Mouse (Mus musculus) CH12.LX (cell line): ENCODE measurements around the gene Gabrr2. TPM values are rescaled to one million over a fixed set of nuclear protein-coding genes. Genes with fewer than 3 reads are reported as not detected.

Experiments
- DNase-seq: peaks from one replicate; pipeline ENCODE4 v3.0.0-alpha.2; 2013; ENCODE audit errors: extremely low read depth
- H3K27ac ChIP-seq: 2 replicates; pipeline ENCODE4 v1.5.1; 2012; ENCODE audit warnings: low read depth, mild to moderate bottlenecking, control low read depth, moderate library complexity; ENCODE audit not compliant: insufficient read depth
- H3K27me3 ChIP-seq: replicated peaks from 2 replicates; pipeline ENCODE3; 2012; ENCODE audit warnings: inconsistent platforms
- H3K36me3 ChIP-seq, 2 experiments: replicated peaks in 1 of 2; 2 replicates each; pipeline versions ENCODE3 to v1.6.1; 2012; ENCODE audit warnings: inconsistent platforms in 1 of 2, low read length in 1 of 2, mild to moderate bottlenecking in 1 of 2, mixed read lengths in 1 of 2, moderate library complexity in 1 of 2; ENCODE audit not compliant: control insufficient read depth in 1 of 2, insufficient read depth in 1 of 2
- H3K4me1 ChIP-seq, 2 experiments: 2 replicates each; pipeline ENCODE4 v1.6.1; 2012; ENCODE audit warnings: inconsistent platforms in 1 of 2, moderate library complexity in 1 of 2; ENCODE audit not compliant: insufficient read depth in 2 of 2, control insufficient read depth in 1 of 2
- H3K4me2 ChIP-seq: 2 replicates; pipeline ENCODE4 v1.6.1; 2012; ENCODE audit warnings: low read depth, mild to moderate bottlenecking, control low read depth; ENCODE audit not compliant: poor library complexity, insufficient read depth, severe bottlenecking
- H3K4me3 ChIP-seq, 3 experiments: fragments of 150-350 bp in 1 of 3; sonication (generic) in 1 of 3; replicated peaks in 1 of 3; 2 replicates each; pipeline versions ENCODE3 to v1.5.1; 2011 to 2012; ENCODE audit warnings: low read depth in 2 of 3, low read length in 2 of 3, mild to moderate bottlenecking in 2 of 3, moderate library complexity in 2 of 3, control low read depth in 1 of 3, improper control_type of control experiment in 1 of 3, inconsistent platforms in 1 of 3, mixed read lengths in 1 of 3; ENCODE audit not compliant: poor library complexity in 1 of 3
- H3K79me2 ChIP-seq: replicated peaks from 2 replicates; pipeline ENCODE4 v1.6.1; 2012; ENCODE audit warnings: mild to moderate bottlenecking, moderate library complexity; ENCODE audit not compliant: control insufficient read depth, poor library complexity, insufficient read depth, severe bottlenecking; ENCODE audit errors: extremely low read depth
- H3K9ac ChIP-seq: 2 replicates; pipeline ENCODE4 v1.6.1; 2012; ENCODE audit warnings: low read depth, mild to moderate bottlenecking, control low read depth, moderate library complexity; ENCODE audit not compliant: insufficient read depth
- H3K9me3 ChIP-seq: replicated peaks from 2 replicates; pipeline ENCODE3; 2012; ENCODE audit warnings: low read length, inconsistent platforms, mixed read lengths
- BHLHE40 ChIP-seq: IDR thresholded peaks from 2 replicates; pipeline ENCODE4 v1.6.1; 2011; ENCODE audit warnings: mild to moderate bottlenecking, low read depth, low read length, improper control_type of control experiment
- CHD1 ChIP-seq: IDR thresholded peaks from 2 replicates; pipeline ENCODE4 v1.6.1; 2012; ENCODE audit warnings: low read depth, low read length, improper control_type of control experiment, inconsistent platforms
- CHD2 ChIP-seq: IDR thresholded peaks from 2 replicates; pipeline ENCODE4 v1.6.1; 2011; ENCODE audit warnings: low read length, improper control_type of control experiment
- ELF1 ChIP-seq: IDR thresholded peaks from 2 replicates; pipeline ENCODE4 v1.6.1; 2014; ENCODE audit warnings: low read depth, mild to moderate bottlenecking, inconsistent platforms, low read length, improper control_type of control experiment
- EP300 ChIP-seq: IDR thresholded peaks from 2 replicates; pipeline ENCODE4 v1.6.1; 2011; ENCODE audit warnings: low read length, improper control_type of control experiment
- ETS1 ChIP-seq: conservative IDR thresholded peaks from 2 replicates; pipeline ENCODE4 v1.6.1; 2012; ENCODE audit warnings: low read depth, mild to moderate bottlenecking, inconsistent platforms, low read length, improper control_type of control experiment, moderate library complexity
- GABPA ChIP-seq: IDR thresholded peaks from 2 replicates; pipeline ENCODE4 v1.6.1; 2012; ENCODE audit warnings: low read depth, low read length, improper control_type of control experiment, inconsistent platforms; ENCODE audit not compliant: insufficient replicate concordance
- HCFC1 ChIP-seq: IDR thresholded peaks from 2 replicates; pipeline ENCODE4 v1.6.1; 2012; ENCODE audit warnings: low read depth, mild to moderate bottlenecking, inconsistent platforms, low read length, improper control_type of control experiment
- JUN ChIP-seq: IDR thresholded peaks from 2 replicates; pipeline ENCODE4 v1.6.1; 2011; ENCODE audit warnings: low read depth, mild to moderate bottlenecking, low read length, improper control_type of control experiment, moderate library complexity; ENCODE audit not compliant: insufficient read depth
- JUND ChIP-seq: conservative IDR thresholded peaks from 2 replicates; pipeline ENCODE4 v1.6.1; 2011; ENCODE audit warnings: low read depth, low read length, improper control_type of control experiment
- KAT2A ChIP-seq: IDR thresholded peaks from 2 replicates; pipeline ENCODE4 v1.6.1; 2012; ENCODE audit warnings: low read length, improper control_type of control experiment, inconsistent platforms; ENCODE audit not compliant: insufficient replicate concordance
- MAX ChIP-seq: IDR thresholded peaks from 2 replicates; pipeline ENCODE4 v1.6.1; 2011; ENCODE audit warnings: low read length, improper control_type of control experiment
- MXI1 ChIP-seq: IDR thresholded peaks from 2 replicates; pipeline ENCODE4 v1.6.1; 2011; ENCODE audit warnings: mild to moderate bottlenecking, low read depth, low read length, improper control_type of control experiment
- NELFE ChIP-seq: IDR thresholded peaks from 2 replicates; pipeline ENCODE4 v1.6.1; 2011; ENCODE audit warnings: low read depth, low read length, improper control_type of control experiment
- NRF1 ChIP-seq: IDR thresholded peaks from 2 replicates; pipeline ENCODE4 v1.6.1; 2014; ENCODE audit warnings: low read depth, mild to moderate bottlenecking, inconsistent platforms, low read length, improper control_type of control experiment, moderate library complexity
- POLR2AphosphoS2 ChIP-seq: IDR thresholded peaks from 2 replicates; pipeline ENCODE4 v1.6.1; 2011; ENCODE audit warnings: low read depth, low read length, improper control_type of control experiment
- RAD21 ChIP-seq: IDR thresholded peaks from 2 replicates; pipeline ENCODE4 v1.6.1; 2011; ENCODE audit warnings: low read depth, mild to moderate bottlenecking, low read length, improper control_type of control experiment, moderate library complexity
- TBP ChIP-seq: conservative IDR thresholded peaks from 2 replicates; pipeline ENCODE4 v1.6.1; 2011; ENCODE audit warnings: low read depth, low read length, improper control_type of control experiment
- TCF12 ChIP-seq: IDR thresholded peaks from 2 replicates; pipeline ENCODE4 v1.6.1; 2014; ENCODE audit warnings: low read depth, mild to moderate bottlenecking, inconsistent platforms, low read length, improper control_type of control experiment
- USF1 ChIP-seq: IDR thresholded peaks from 2 replicates; pipeline ENCODE4 v1.6.1; 2014; ENCODE audit warnings: low read depth, mild to moderate bottlenecking, inconsistent platforms, low read length, improper control_type of control experiment
- USF2 ChIP-seq: conservative IDR thresholded peaks from 2 replicates; pipeline ENCODE4 v1.6.1; 2011; ENCODE audit warnings: low read depth, low read length, improper control_type of control experiment
- ZKSCAN1 ChIP-seq: IDR thresholded peaks from 2 replicates; pipeline ENCODE4 v1.6.1; 2012; ENCODE audit warnings: low read depth, inconsistent platforms, low read length, improper control_type of control experiment, borderline replicate concordance
- ZMIZ1 ChIP-seq: IDR thresholded peaks from 2 replicates; pipeline ENCODE4 v1.6.1; 2012; ENCODE audit warnings: low read depth, mild to moderate bottlenecking, inconsistent platforms, low read length, improper control_type of control experiment
- ZNF384 ChIP-seq: IDR thresholded peaks from 2 replicates; pipeline ENCODE4 v1.6.1; 2012; ENCODE audit warnings: low read depth, low read length, improper control_type of control experiment, inconsistent platforms
- dilution Hi-C: fragments of 300-500 bp; cut with MboI; formaldehyde crosslinking; loops from 2 replicates; pipeline ENCODE4 v1.14.3; 2020; ENCODE audit warnings: low sequenced_read_pairs; ENCODE audit not compliant: extremely low pct_unique_long_range_greater_than_20kb, extremely low pct_ligation_motif_present
- in situ Hi-C: fragments of 300-500 bp; cut with MboI; formaldehyde crosslinking; loops from 3 replicates; pipeline ENCODE4 v1.14.3; 2019; ENCODE audit warnings: low sequenced_read_pairs, low pct_ligation_motif_present, low pct_unique_long_range_greater_than_20kb, mixed read lengths
- polyA plus RNA-seq: library from polyadenylated mRNA; unstranded; fragments of >175 nt; gene quantifications from 2 replicates; pipeline ENCODE4 v1.2.1, GENCODE M21; 2012; ENCODE audit warnings: low read depth; ENCODE audit not compliant: insufficient read length
- total RNA-seq, 2 experiments: library from RNA; depleted of rRNA; stranded (reverse); fragments of 300-350 nt in 1 of 2; fragments of >200 nt in 1 of 2; gene quantifications; 2 replicates each; pipeline ENCODE4 v1.2.3; 2012 to 2014

Gene Gabrr2
- total and polyA plus RNA-seq, 3 experiments: 0.42 to 0.59 TPM; not detected in 1

DNA sequence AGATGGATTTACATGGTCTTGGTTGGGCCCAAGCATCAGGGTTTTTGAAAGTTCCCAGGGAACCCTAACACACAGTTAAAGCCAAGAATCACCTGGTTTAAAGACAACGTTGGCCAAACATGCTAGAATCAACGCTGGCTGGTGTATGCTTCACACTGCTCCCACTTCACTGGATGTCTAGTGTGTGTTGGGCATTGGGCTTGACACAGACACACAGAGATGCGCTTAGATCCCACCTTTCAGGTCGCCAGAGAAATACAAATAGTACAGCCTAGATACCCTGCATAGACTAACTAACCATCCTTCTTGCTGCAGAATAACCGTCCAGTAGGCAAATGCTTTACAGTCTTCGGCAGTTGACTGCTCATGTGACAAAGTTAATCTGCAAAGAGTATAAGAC lies 7.5 kb downstream of the Gabrr2 start:
- no peak for TF ChIP-seq JUN
- Histone ChIP-seq H3K4me1 (peaks cover 11 to 26% of the 10 kb centered on the region in 2 experiments), H3K9me3 (no peaks in the 10 kb centered on the region), H3K79me2 (no peaks in the 10 kb centered on the region), H3K9ac (no peak overlapping the region), H3K36me3 (no peaks in the 10 kb centered on the region), H3K4me3 (no peak overlapping the region), H3K4me2 (no peak overlapping the region), H3K27me3 (no peaks in the 10 kb centered on the region), H3K27ac (no peak overlapping the region)
- DNase-seq: no peak
- dilution Hi-C loops: no loop called here
- in situ Hi-C loops: no loop called here

GRCm38 (mm10) chr4:33071337-33071736 lies 8.5 kb downstream of the Gabrr2 start:
- Histone ChIP-seq H3K9ac (no peak overlapping the region), H3K27ac (no peak overlapping the region), H3K36me3 (no peaks in the 10 kb centered on the region), H3K4me2 (no peak overlapping the region), H3K9me3 (no peaks in the 10 kb centered on the region), H3K4me3 (no peak overlapping the region), H3K4me1 (peaks cover 15 to 36% of the 10 kb centered on the region in 2 experiments), H3K79me2 (no peaks in the 10 kb centered on the region), H3K27me3 (no peaks in the 10 kb centered on the region)
- TF ChIP-seq KAT2A: no peak
- TF ChIP-seq ELF1: no peak
- no peak for TF ChIP-seq HCFC1
- in situ Hi-C loops (no loop called here), dilution Hi-C loops (no loop called here)
- no peak for DNase-seq

DNA sequence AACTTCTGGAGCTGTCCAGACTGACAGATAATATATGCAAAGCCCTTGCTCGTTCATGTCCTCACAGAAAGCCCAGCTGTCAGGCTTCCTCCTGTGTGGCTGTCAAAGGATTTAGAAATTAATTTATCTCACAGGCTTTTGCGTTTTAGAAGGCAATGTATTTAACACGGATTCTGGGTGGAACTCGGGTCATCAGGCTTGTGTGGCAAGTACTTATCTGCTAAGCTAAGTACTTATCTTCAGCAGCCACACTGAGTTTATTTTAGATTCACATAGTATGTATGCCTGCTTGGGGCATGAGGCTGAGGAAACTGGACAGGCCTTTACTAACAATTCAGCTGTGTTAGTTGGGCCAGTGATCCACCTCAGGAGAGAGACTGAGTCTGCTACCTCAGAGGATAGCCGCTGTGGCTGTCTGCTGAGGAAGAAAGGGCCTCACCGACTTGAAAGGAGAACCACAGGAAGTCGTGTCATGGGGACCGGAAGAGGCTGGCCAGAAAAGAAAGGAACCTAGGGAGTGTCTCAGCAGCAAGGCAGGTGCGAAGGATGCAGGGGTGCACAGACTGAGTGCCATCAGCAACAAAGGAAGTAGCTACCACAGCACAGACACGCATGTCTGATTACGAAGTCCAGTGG lies 9.8 kb downstream of the Gabrr2 start:
- in situ Hi-C loops: no loop called here
- dilution Hi-C loops: no loop called here
- peak; percentile 79 for DNase-seq
- no peak overlapping the region for H3K9ac ChIP-seq
- no peak overlapping the region for H3K4me2 ChIP-seq
- H3K27ac ChIP-seq: no peak overlapping the region
- no peaks in the 10 kb centered on the region for H3K9me3 ChIP-seq
- no peaks in the 10 kb centered on the region for H3K27me3 ChIP-seq
- no peaks in the 10 kb centered on the region for H3K79me2 ChIP-seq
- H3K4me3 ChIP-seq: no peak overlapping the region
- H3K4me1 ChIP-seq: peaks cover 21 to 49% of the 10 kb centered on the region in 2 experiments
- no peaks in the 10 kb centered on the region for H3K36me3 ChIP-seq
- TF ChIP-seq ZKSCAN1: no peak
- no peak for TF ChIP-seq USF1
- TF ChIP-seq ZMIZ1: no peak
- TF ChIP-seq ETS1: 0 out of 2 replicates have a peak, but pooled peaks have one; percentile 10
- no peak for TF ChIP-seq NRF1
- 0 out of 2 replicates have a peak, but pooled peaks have one; percentile 13 for TF ChIP-seq NELFE
- no peak for TF ChIP-seq TCF12
- no peak for TF ChIP-seq POLR2AphosphoS2
- TF ChIP-seq GABPA: no peak
- no peak for TF ChIP-seq TBP
- peak; percentile 13; the same call in 1 of the 2 replicates for TF ChIP-seq BHLHE40
- TF ChIP-seq JUND: no peak
- TF ChIP-seq MAX: peak; percentile 85
- peak; percentile 31; the same call in 1 of the 2 replicates for TF ChIP-seq ELF1
- no peak for TF ChIP-seq KAT2A
- TF ChIP-seq EP300: no peak
- no peak for TF ChIP-seq ZNF384
- peak; percentile 47; the same call in 1 of the 2 replicates for TF ChIP-seq HCFC1
- no peak for TF ChIP-seq MXI1
- no peak for TF ChIP-seq USF2
- no peak for TF ChIP-seq RAD21
- TF ChIP-seq CHD1: no peak
- TF ChIP-seq CHD2: no peak
